Mouse (Mus musculus) cerebellum, adult (tissue): ENCODE results near the gene Ttll3.

Source experiments
- ATAC-seq: cut with Nextera tagmentation; 2 replicates; pipeline ENCODE4 v1.9.2; 2017; ENCODE audit warnings: mild to moderate bottlenecking, moderate library complexity, mixed read lengths; ENCODE audit not compliant: insufficient number of reproducible peaks, low FRiP score, low TSS enrichment

The Ttll3 gene

GRCm38 (mm10) chr6:113444207-113444965 is 55.3 kb downstream of the Ttll3 start:
- no peak for ATAC-seq

- peak; percentile 26; the same call in 1 of the 2 replicates for ATAC-seq
Observed at GRCm38 (mm10) chr6:113447639-113448038, 58.6 kb downstream of the Ttll3 start.

GRCm38 (mm10) chr6:113451839-113452238 is 62.8 kb downstream of the Ttll3 start:
- ATAC-seq, result no peak

GRCm38 (mm10) chr6:113455007-113455406 is 65.9 kb downstream of the Ttll3 start:
- ATAC-seq, result no peak

- ATAC-seq, result no peak
Observed at GRCm38 (mm10) chr6:113457952-113458534, 69.0 kb downstream of the Ttll3 start, which contains the start of gene Il17re. TSS of gene Il17re (plus strand) at chr6:113458484.

- peak; percentile 66; the same call in 1 of the 2 replicates for ATAC-seq
Observed at GRCm38 (mm10) chr6:113458635-113459034, 69.6 kb downstream of the Ttll3 start.

- ATAC-seq, result no peak
Observed at GRCm38 (mm10) chr6:113464040-113464439, 75.0 kb downstream of the Ttll3 start.
